ENCODE assay signal across 8 mouse cellular contexts in the genomic region with DNA sequence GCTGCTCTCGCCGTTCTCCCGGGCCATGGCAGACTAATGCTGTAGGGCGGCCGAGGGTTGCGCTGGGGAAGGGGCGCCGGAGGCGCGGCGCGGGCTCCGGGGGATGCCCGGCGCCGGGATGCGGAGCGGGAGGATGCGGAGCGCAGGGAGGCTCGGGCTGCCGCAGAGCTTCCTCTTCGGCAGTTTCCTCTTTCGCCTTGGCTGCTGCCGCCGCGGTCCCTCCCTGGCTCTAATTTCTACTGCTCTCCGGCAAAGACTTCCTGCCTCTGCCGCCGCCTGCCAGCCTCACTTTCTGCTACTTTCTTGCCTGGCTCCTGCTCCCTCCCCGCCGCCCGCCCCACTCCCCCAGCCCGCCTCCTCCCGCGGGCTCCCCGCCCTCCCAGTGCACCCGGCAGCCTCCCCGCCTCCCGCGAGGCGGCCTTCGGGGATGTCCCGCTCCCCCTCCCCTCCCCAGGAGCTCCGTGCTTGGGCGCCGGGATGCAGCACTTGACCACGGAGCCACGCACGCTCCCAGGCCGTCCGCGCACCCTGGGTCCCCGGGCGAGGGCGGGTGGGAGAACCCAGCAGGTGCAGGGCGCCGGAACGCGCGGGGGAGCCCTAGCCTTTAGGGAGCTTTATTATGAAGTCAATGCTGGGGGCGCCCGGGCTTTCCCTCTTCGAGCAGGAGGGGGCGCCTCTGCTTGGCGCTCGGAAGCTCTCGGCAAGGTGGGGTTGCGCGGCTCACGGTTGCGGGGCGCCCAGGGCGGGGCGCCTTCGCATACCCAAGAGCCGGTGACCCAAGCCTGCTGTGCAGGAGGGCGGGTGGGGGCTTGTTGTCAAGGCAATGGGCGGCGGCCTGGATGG. TPM values are rescaled to one million over a fixed set of nuclear protein-coding genes. Genes with fewer than 3 reads are reported as not detected.
A peak's percentile ranks its signal among the peaks of the same experiment; 100 is the strongest.
DNase-seq lines count a peak whose midpoint lies in the region; ATAC-seq lines count a peak whose summit lies in the region.

A gene (minus strand): TSS at position 305 of the 843 bp plus-strand sequence.

- peak; percentile 84 for ATAC-seq in intestine, embryonic 16.5 days

- H3K9ac ChIP-seq in intestine, embryonic 16.5 days (ENCODE audit: low read depth, low read length) = peak within 1 kb of the TSS; percentile 85

- no peaks in the 10 kb centered on the region for H3K36me3 ChIP-seq in intestine, embryonic 16.5 days (ENCODE audit: control insufficient read depth, insufficient read depth, low read length)
- no peaks in the 10 kb centered on the region for H3K36me3 ChIP-seq in midbrain, embryonic 10.5 days

- peak within 1 kb of the TSS; percentile 78 for H3K4me3 ChIP-seq in intestine, embryonic 16.5 days (ENCODE audit: low read length)
- peak within 1 kb of the TSS; percentile 87 for H3K4me3 ChIP-seq in midbrain, embryonic 10.5 days

- peak within 1 kb of the TSS; percentile 92 for H3K4me2 ChIP-seq in intestine, embryonic 16.5 days (ENCODE audit: low read depth, low read length)

- no peaks in the 10 kb centered on the region for H3K27me3 ChIP-seq in intestine, embryonic 16.5 days (replicated peaks; ENCODE audit: control insufficient read depth, insufficient read depth, low read length)
- H3K27me3 ChIP-seq in midbrain, embryonic 10.5 days (ENCODE audit: low read depth, poor library complexity, severe bottlenecking) = peaks cover 58% of the 10 kb centered on the region

- H3K9me3 ChIP-seq in intestine, embryonic 16.5 days (ENCODE audit: control insufficient read depth, low read length) = 0 out of 2 replicates have a peak, but pooled peaks cover 3% of the 10 kb centered on the region
- peaks cover 9% of the 10 kb centered on the region for H3K9me3 ChIP-seq in midbrain, embryonic 10.5 days (replicated peaks)

- peak; percentile 73 to 92 for DNase-seq in adrenal gland, adult (ENCODE audit: inconsistent age in 2 of 2, low spot score in 1 of 2)
- DNase-seq in embryo, embryonic 10 days (ENCODE audit: low spot score) = peak; percentile 71
- peak; percentile 54 to 72 for DNase-seq in gastrocnemius, postnatal 36 days
- peak; percentile 88 to 89 for DNase-seq in left cerebral cortex, postnatal 36 days (ENCODE audit: low spot score in 2 of 2)
- peak; percentile 83 for DNase-seq in midbrain, embryonic 10.5 days (ENCODE audit: low spot score)
- peak; percentile 79 to 83 for DNase-seq in right cerebral cortex, postnatal 36 days (ENCODE audit: low spot score in 2 of 2)
- DNase-seq in urinary bladder, postnatal 4 days (ENCODE audit: low spot score in 2 of 2) = peak; percentile 66 to 72

- peak within 1 kb of the TSS; percentile 85 for H3K27ac ChIP-seq in intestine, embryonic 16.5 days (ENCODE audit: low read length)
- H3K27ac ChIP-seq in midbrain, embryonic 10.5 days (replicated peaks) = peak within 1 kb of the TSS; percentile 82

- intact Hi-C loops in gastrocnemius, postnatal 36 days (cut with DNase I) = no loop called here
- intact Hi-C loops in left cerebral cortex, postnatal 36 days (cut with DNase I) = loop anchor here (5.0 to 10.0 kb wide), 5 partner anchors 58 to 800 kb away; a partner anchor contains a TSS

- H3K4me1 ChIP-seq in intestine, embryonic 16.5 days (ENCODE audit: control insufficient read depth, insufficient read depth, low read length) = peaks cover 26% of the 10 kb centered on the region
- H3K4me1 ChIP-seq in midbrain, embryonic 10.5 days = peaks cover 31% of the 10 kb centered on the region

- WGBS in intestine, embryonic 16.5 days = under 1% methylated on average over 78 of the region's 80 CpGs
- under 1% methylated on average over 73 of the region's 80 CpGs for WGBS in midbrain, embryonic 10.5 days

RNA-seq across cellular contexts. Expression of the gene that starts here (rescaled TPM):
- total RNA-seq in gastrocnemius, postnatal 36 days (2021) = 1 to 10 TPM in 1 of 2 experiments, under 1 TPM in 1; 0.96 to 2.0 TPM
- polyA plus RNA-seq in intestine, embryonic 16.5 days (2015; fragmentation: Nextera tagmentation; extraction: Ambion mirVana) = 23.1 and 27.0 TPM in 2 replicates
- total RNA-seq in left cerebral cortex, postnatal 36 days (2021) = 100 to 1,000 TPM; 121 to 124 TPM
- polyA plus RNA-seq in midbrain, embryonic 10.5 days (2016; fragmentation: Nextera tagmentation; extraction: Ambion mirVana) = 1.4 and 1.5 TPM in 2 replicates

Comparison
In these comparisons a context has a peak if more than half of its experiments do, and no peak if none do; other contexts are left out.
1. Peak in every context shown above with its lines: DNase-seq, ATAC-seq, H3K4me3 ChIP-seq and H3K27ac ChIP-seq.
2. RNA of the gene that starts here (total RNA-seq): 121 to 124 TPM in left cerebral cortex, postnatal 36 days; 0.96 to 2.0 TPM in gastrocnemius, postnatal 36 days; every median in the first group is over 10 times any median in the second.